Mouse (Mus musculus) stomach, postnatal 0 days (tissue): Measurements from ENCODE around the gene Tns3.

ENCODE experiments used
- CTCF ChIP-seq: IDR thresholded peaks from 2 replicates; pipeline ENCODE4 v1.5.1; 2016; ENCODE audit warnings: antibody characterized with exemption, low read depth, mild to moderate bottlenecking, moderate library complexity
- EP300 ChIP-seq: optimal IDR thresholded peaks from 2 replicates; pipeline ENCODE3; 2016; ENCODE audit warnings: antibody characterized with exemption

GRCm38 (mm10) chr11:8634728-8635410 is 29.5 kb downstream of the Tns3 start:
- no peak for TF ChIP-seq CTCF
- no peak for TF ChIP-seq EP300
